Mouse (Mus musculus) T-helper 1 cell (primary cell): ENCODE measurements around the gene Gm3099.
"Not testable (repeated sequence)": the region's sequence is repeated elsewhere in the genome, so short reads cannot be mapped to it uniquely, and the experiment has no call there.

Source experiments
- in situ Hi-C: fragments of 300-600 bp; cut with MboI, MseI; formaldehyde crosslinking; loops from one replicate; pipeline ENCODE4 v1.15.1; 2025; ENCODE audit warnings: high pct_unique_total_duplicates

The Gm3099 gene

DNA sequence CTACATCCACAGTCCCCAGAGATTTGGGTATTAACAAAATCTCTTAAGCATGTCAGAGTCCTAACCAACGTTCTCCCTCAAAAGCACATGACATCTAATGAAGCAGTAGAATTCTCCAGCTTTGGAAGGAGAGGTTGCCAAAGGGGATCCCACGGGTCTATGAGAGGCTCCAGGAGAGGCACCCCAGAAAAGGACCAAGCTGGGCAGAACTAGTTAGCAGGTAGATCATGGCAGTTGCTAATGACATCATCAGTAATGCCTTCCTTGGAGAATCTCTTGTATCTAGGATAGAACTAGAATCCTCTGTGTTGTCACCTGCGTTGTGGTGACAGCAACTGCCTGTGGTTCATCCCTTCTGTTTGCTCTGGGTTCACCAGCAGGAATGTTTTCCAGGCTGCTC, at the start of gene Gm3099:
Gene Gm3099 (plus strand): TSS at position 301 of the 400 bp plus-strand sequence.
- in situ Hi-C loops: not testable (repeated sequence)

DNA sequence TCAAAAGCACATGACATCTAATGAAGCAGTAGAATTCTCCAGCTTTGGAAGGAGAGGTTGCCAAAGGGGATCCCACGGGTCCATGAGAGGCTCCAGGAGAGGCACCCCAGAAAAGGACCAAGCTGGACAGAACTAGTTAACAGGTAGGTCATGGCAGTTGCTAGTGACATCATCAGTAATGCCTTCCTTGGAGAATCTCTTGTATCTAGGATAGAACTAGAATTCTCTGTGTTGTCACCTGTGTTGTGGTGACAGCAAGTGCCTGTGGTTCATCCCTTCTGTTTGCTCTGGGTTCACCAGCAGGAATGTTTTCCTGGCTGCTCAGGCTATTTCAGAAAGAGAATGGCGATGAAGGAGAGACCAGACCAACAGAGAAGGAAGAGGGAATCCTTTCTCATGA, 34.9 kb upstream of the Gm3099 start, which contains the start of gene Gm3095:
Gene Gm3095 (plus strand): TSS at position 301 of the 400 bp plus-strand sequence.
- in situ Hi-C loops: not testable (repeated sequence)

DNA sequence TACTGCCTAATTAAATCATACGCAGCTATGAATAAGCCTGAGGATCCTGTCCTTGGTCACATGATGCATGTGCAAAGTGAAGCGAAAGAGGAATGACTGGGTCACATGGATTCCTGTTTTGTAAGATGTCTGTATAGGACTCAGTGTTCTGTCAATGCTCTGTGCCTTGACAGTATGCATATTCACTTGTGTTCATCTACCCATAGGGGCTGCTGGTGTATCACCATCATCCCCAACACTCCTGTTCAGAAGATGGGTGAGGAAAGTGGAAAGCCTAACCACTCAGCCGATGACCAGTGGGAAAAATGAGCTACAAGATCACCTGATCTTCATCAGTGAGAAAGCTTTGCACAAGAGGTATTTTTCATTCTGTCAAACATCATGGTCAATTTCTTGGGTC, 25.4 kb downstream of the Gm3099 start, which contains the start of gene Gm5796:
Gene Gm5796 (plus strand): TSS at position 301 of the 400 bp plus-strand sequence.
- in situ Hi-C loops: not testable (repeated sequence)
